Mouse (Mus musculus) Muller cell, postnatal 12 days (primary cell): ENCODE measurements around the gene Apon.
A peak's percentile ranks its signal among the peaks of the same experiment; 100 is the strongest.
"Not testable (repeated sequence)": the region's sequence is repeated elsewhere in the genome, so short reads cannot be mapped to it uniquely, and the experiment has no call there.

Experiments
- DNase-seq: peaks from one replicate; pipeline ENCODE4 v3.0.0-alpha.2; 2015; ENCODE audit errors: inconsistent ontology term

Apon gene

GRCm38 (mm10) chr10:128272819-128273439, 19.0 kb downstream of the Apon start:
- not testable (repeated sequence) for DNase-seq

- DNase-seq = not testable (repeated sequence)
Observed at GRCm38 (mm10) chr10:128275374-128275773, 21.5 kb downstream of the Apon start.

GRCm38 (mm10) chr10:128278158-128278557, 24.3 kb downstream of the Apon start:
- no peak for DNase-seq

- no peak for DNase-seq
Observed at GRCm38 (mm10) chr10:128280943-128281342, 27.0 kb downstream of the Apon start.

GRCm38 (mm10) chr10:128281682-128282081, 27.8 kb downstream of the Apon start:
- DNase-seq = no peak

GRCm38 (mm10) chr10:128282886-128283450, 29.1 kb downstream of the Apon start:
- no peak for DNase-seq

GRCm38 (mm10) chr10:128283604-128284579, 30.0 kb downstream of the Apon start:
- DNase-seq = peak; percentile 65

GRCm38 (mm10) chr10:128290594-128290993, 36.7 kb downstream of the Apon start:
- not testable (repeated sequence) for DNase-seq

GRCm38 (mm10) chr10:128296370-128297090, 42.6 kb downstream of the Apon start:
- DNase-seq = no peak

- DNase-seq = no peak
Observed at GRCm38 (mm10) chr10:128297221-128297620, 43.3 kb downstream of the Apon start.

- no peak for DNase-seq
Observed at GRCm38 (mm10) chr10:128297622-128298021, 43.7 kb downstream of the Apon start.

GRCm38 (mm10) chr10:128298243-128298642, 44.3 kb downstream of the Apon start:
- DNase-seq = no peak

- DNase-seq = no peak
Observed at GRCm38 (mm10) chr10:128298702-128299171, 44.8 kb downstream of the Apon start, which contains the start of gene Il23a. Gene Il23a (minus strand): TSS chr10:128298752.

GRCm38 (mm10) chr10:128302357-128302756, 48.5 kb downstream of the Apon start:
- no peak for DNase-seq

GRCm38 (mm10) chr10:128302785-128303125, 48.9 kb downstream of the Apon start:
- DNase-seq = no peak

- peak; percentile 100 for DNase-seq
Observed at GRCm38 (mm10) chr10:128303126-128304021, 49.5 kb downstream of the Apon start, which contains the start of gene Pan2. Gene Pan2 (plus strand): TSS chr10:128303335.
